Mouse (Mus musculus): ENCODE results near the gene Nckap5l.

DNA sequence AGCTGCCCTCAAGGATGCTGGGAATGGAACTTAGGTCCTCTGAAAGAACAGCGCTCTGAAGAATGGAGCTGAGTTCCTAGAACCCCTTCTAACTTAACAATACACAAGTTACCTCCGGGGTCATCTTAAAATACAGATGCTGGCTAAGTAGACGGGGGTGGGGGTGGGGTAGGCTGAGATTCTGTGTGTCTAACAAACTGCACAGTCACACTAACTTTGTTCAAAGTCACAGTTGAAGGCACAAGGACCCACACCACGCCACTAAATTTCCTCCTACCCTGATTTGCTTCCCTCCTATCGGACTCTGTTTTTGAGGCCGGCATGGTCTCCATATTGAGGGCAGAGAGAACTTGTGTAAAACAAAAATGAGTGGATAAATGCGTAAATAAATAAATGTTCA lies 15.4 kb upstream of the Nckap5l start:
- no peak for TF ChIP-seq CTCF (IDR thresholded peaks at IDR 0.05; ENCODE audit: low read depth)
- no peak for TF ChIP-seq EP300 (IDR thresholded peaks at IDR 0.05; ENCODE audit: low read depth)
